Mouse (Mus musculus) hindbrain, postnatal 0 days (tissue): ENCODE results near the gene Zfp768. TPM values are rescaled to one million over a fixed set of nuclear protein-coding genes. Genes with fewer than 3 reads are reported as not detected.
"Not testable (repeated sequence)": the region's sequence is repeated elsewhere in the genome, so short reads cannot be mapped to it uniquely, and the experiment has no call there.

ENCODE experiments used
- ATAC-seq: fragments of 200-750 bp; cut with Nextera tagmentation; 2 replicates; pipeline ENCODE4 v1.8.0; 2017; ENCODE audit warnings: mild to moderate bottlenecking, moderate TSS enrichment, moderate library complexity
- DNase-seq: peaks from one replicate; pipeline ENCODE4 v3.0.0-alpha.2; 2015; ENCODE audit warnings: low spot score
- H3K27ac ChIP-seq: fragments of 300-500 bp; sonication (generic); 2 replicates; pipeline ENCODE4 v1.5.1; 2014; ENCODE audit warnings: mild to moderate bottlenecking
- H3K27me3 ChIP-seq: fragments of 300-500 bp; sonication (generic); 2 replicates; pipeline ENCODE4 v1.6.1; 2014; ENCODE audit warnings: low read length, mixed read lengths; ENCODE audit not compliant: insufficient read depth
- H3K36me3 ChIP-seq: fragments of 300-500 bp; sonication (generic); 2 replicates; pipeline ENCODE4 v1.6.1; 2014; ENCODE audit warnings: low read length, mixed read lengths; ENCODE audit not compliant: insufficient read depth
- H3K4me1 ChIP-seq: fragments of 300-500 bp; sonication (generic); 2 replicates; pipeline ENCODE4 v1.6.1; 2014; ENCODE audit warnings: antibody characterized with exemption, low read length, mixed read lengths; ENCODE audit not compliant: insufficient read depth
- H3K4me2 ChIP-seq: fragments of 300-500 bp; sonication (generic); 2 replicates; pipeline ENCODE4 v1.6.1; 2014; ENCODE audit warnings: low read depth, mild to moderate bottlenecking, low read length, moderate library complexity, mixed read lengths
- H3K4me3 ChIP-seq: fragments of 300-500 bp; sonication (generic); 2 replicates; pipeline ENCODE4 v1.5.1; 2014; ENCODE audit warnings: low read length
- H3K9ac ChIP-seq: fragments of 300-500 bp; sonication (generic); replicated peaks from 2 replicates; pipeline ENCODE4 v1.6.1; 2014; ENCODE audit warnings: mild to moderate bottlenecking, low read length, moderate library complexity, mixed read lengths
- H3K9me3 ChIP-seq: fragments of 300-500 bp; sonication (generic); 2 replicates; pipeline ENCODE4 v1.6.1; 2016; ENCODE audit warnings: low read length, mixed read lengths
- CTCF ChIP-seq: IDR thresholded peaks from 2 replicates; pipeline ENCODE4 v1.5.1; 2016; ENCODE audit warnings: antibody characterized with exemption, control low read depth, low read depth
- WGBS: fragments of 180-500 bp; shearing (Covaris S2); extraction: QIAGEN DNeasy Blood & Tissue Kit; methylation state at CpG from one replicate; pipeline ENCODE4 v1.1.7; 2014; 5-methylcytosine and 5-hydroxymethylcytosine counted together
- polyA plus RNA-seq: library from polyadenylated mRNA; unstranded; fragments of >200 nt; fragmentation: Nextera tagmentation; extraction: Ambion mirVana; gene quantifications from 2 replicates; pipeline ENCODE4 v1.2.1, GENCODE M21; 2015
- total RNA-seq: library from RNA; depleted of rRNA; stranded (reverse); fragments of >200 nt; gene quantifications from 2 replicates; pipeline ENCODE4 v1.2.3, GENCODE M21; 2014

Zfp768 gene
- total and polyA plus RNA-seq, 2 experiments from 2014 or later = 15.7 to 47.7 TPM

DNA sequence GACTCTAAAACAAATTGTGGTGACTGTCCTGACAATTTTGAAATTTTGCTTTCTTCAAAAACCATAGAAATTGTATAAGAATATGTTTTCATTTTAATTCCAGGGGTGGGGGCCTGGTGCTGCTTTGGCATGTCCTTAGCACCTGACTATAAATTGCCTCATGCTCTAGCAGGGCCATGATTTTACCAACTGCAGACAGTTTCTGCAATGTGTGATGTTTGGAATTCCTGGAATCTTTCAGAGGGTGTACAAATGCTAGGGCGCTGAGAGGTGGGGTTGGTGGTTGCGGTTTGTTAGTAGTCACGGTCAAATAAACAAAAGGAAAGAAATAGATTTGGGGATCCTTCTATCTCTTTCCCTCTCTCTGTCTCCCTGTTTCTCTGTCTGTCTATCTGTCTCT is 20.9 kb upstream of the Zfp768 start:
- H3K4me2 ChIP-seq = no peak overlapping the region
- H3K4me1 ChIP-seq = no peaks in the 10 kb centered on the region
- no peaks in the 10 kb centered on the region for H3K36me3 ChIP-seq
- 76% methylated on average over 3 of the region's 3 CpGs for WGBS
- no peak overlapping the region for H3K27ac ChIP-seq
- no peak overlapping the region for H3K9ac ChIP-seq
- no peaks in the 10 kb centered on the region for H3K9me3 ChIP-seq
- TF ChIP-seq CTCF = no peak
- no peak for ATAC-seq
- no peak for DNase-seq
- H3K4me3 ChIP-seq = no peak overlapping the region
- H3K27me3 ChIP-seq = no peaks in the 10 kb centered on the region

- Histone ChIP-seq H3K4me1 (no peaks in the 10 kb centered on the region), H3K9me3 (no peaks in the 10 kb centered on the region), H3K27ac (no peak overlapping the region), H3K9ac (no peak overlapping the region; the same call in 1 of the 2 replicates), H3K4me3 (peak overlapping the region; percentile 26; the same call in 1 of the 2 replicates), H3K27me3 (no peaks in the 10 kb centered on the region), H3K4me2 (peak overlapping the region; percentile 56), H3K36me3 (no peaks in the 10 kb centered on the region)
- DNase-seq (peak; percentile 53), ATAC-seq (peak; percentile 51; the same call in 1 of the 2 replicates)
- WGBS = 38% methylated on average over 4 of the region's 4 CpGs
- no peak for TF ChIP-seq CTCF
Measured at GRCm38 (mm10) chr7:127364166-127364565, 18.8 kb upstream of the Zfp768 start.

- ATAC-seq = peak; percentile 56; the same call in 1 of the 2 replicates
- Histone ChIP-seq H3K9me3 (no peaks in the 10 kb centered on the region), H3K4me3 (peak overlapping the region; percentile 26), H3K27me3 (no peaks in the 10 kb centered on the region), H3K36me3 (no peaks in the 10 kb centered on the region), H3K4me1 (no peaks in the 10 kb centered on the region), H3K27ac (0 out of 2 replicates have a peak overlapping the region, but pooled peaks have one; percentile 17), H3K9ac (peak overlapping the region; percentile 33), H3K4me2 (peak overlapping the region; percentile 56)
- peak; percentile 41 for DNase-seq
- WGBS = 2% methylated on average over 24 of the region's 24 CpGs
- no peak for TF ChIP-seq CTCF
Measured at GRCm38 (mm10) chr7:127363475-127363921, 18.1 kb upstream of the Zfp768 start.

DNA sequence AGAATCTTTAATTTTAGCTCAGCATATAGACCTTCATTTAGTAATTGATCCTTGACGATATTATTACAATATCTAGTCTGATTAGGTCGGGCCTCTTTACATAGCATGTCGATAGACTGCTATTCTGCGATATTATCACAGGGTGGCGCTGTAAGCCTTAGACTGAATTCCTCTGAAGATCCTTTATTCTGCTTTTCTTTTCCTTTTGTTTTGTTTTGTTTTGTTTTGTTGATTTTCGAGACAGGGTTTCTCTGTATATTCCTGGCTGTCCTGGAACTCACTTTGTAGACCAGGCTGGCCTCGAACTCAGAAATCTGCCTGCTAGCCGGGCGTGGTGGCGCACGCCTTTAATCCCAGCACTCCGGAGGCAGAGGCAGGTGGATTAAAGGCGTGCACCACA is 17.0 kb upstream of the Zfp768 start:
- H3K4me1 ChIP-seq, H3K36me3 ChIP-seq, H3K4me3 ChIP-seq, H3K9me3 ChIP-seq, H3K27ac ChIP-seq, H3K9ac ChIP-seq, ATAC-seq, H3K27me3 ChIP-seq: not testable (repeated sequence)
- WGBS = 14% methylated on average over 13 of the region's 13 CpGs
- peak; percentile 86 for DNase-seq
- peak overlapping the region; percentile 34; the same call in 1 of the 2 replicates for H3K4me2 ChIP-seq
- TF ChIP-seq CTCF = peak; percentile 83

- Histone ChIP-seq H3K4me2 (no peak overlapping the region), H3K4me1 (no peaks in the 10 kb centered on the region), H3K27ac (no peak overlapping the region), H3K4me3 (no peak overlapping the region), H3K27me3 (no peaks in the 10 kb centered on the region), H3K9me3 (no peaks in the 10 kb centered on the region), H3K36me3 (no peaks in the 10 kb centered on the region), H3K9ac (no peak overlapping the region)
- DNase-seq = no peak
- no peak for TF ChIP-seq CTCF
- WGBS = 60% methylated on average over 13 of the region's 13 CpGs
- no peak for ATAC-seq
Measured at GRCm38 (mm10) chr7:127361449-127361848, 16.1 kb upstream of the Zfp768 start.

GRCm38 (mm10) chr7:127360265-127360664 is 14.9 kb upstream of the Zfp768 start:
- no peaks in the 10 kb centered on the region for H3K9me3 ChIP-seq
- TF ChIP-seq CTCF = no peak
- no peak overlapping the region for H3K27ac ChIP-seq
- H3K4me3 ChIP-seq = no peak overlapping the region
- ATAC-seq = no peak
- H3K4me2 ChIP-seq = no peak overlapping the region
- 81% methylated on average over 4 of the region's 4 CpGs for WGBS
- H3K36me3 ChIP-seq = no peaks in the 10 kb centered on the region
- no peak for DNase-seq
- H3K4me1 ChIP-seq = no peaks in the 10 kb centered on the region
- H3K27me3 ChIP-seq = no peaks in the 10 kb centered on the region
- H3K9ac ChIP-seq = no peak overlapping the region

GRCm38 (mm10) chr7:127358472-127358871 is 13.1 kb upstream of the Zfp768 start:
- 68% methylated on average over 4 of the region's 4 CpGs for WGBS
- no peak for ATAC-seq

More at GRCm38 (mm10) chr7:127358472-127358871, 13.1 kb upstream of the Zfp768 start:
- no peak for TF ChIP-seq CTCF
- no peak for DNase-seq
- Histone ChIP-seq H3K9me3 (no peaks in the 10 kb centered on the region), H3K4me1 (no peaks in the 10 kb centered on the region), H3K9ac (no peak overlapping the region), H3K27ac (no peak overlapping the region), H3K4me3 (no peak overlapping the region), H3K27me3 (no peaks in the 10 kb centered on the region), H3K4me2 (no peak overlapping the region), H3K36me3 (no peaks in the 10 kb centered on the region)
